Mouse (Mus musculus) small intestine, adult 2 months (tissue): ENCODE results near the gene Arid4b. TPM values are rescaled to one million over a fixed set of nuclear protein-coding genes. Genes with fewer than 3 reads are reported as not detected.

Experiments
- H3K27ac ChIP-seq: fragments of 200-500 bp; 2 replicates; pipeline ENCODE4 v1.5.1; 2012; ENCODE audit warnings: low read depth, low read length, control low read depth, inconsistent platforms; ENCODE audit not compliant: insufficient read depth
- H3K27me3 ChIP-seq: fragments of 200-500 bp; 2 replicates; pipeline ENCODE4 v1.6.1; 2012; ENCODE audit warnings: mild to moderate bottlenecking, moderate library complexity, low read length, inconsistent platforms; ENCODE audit not compliant: control insufficient read depth, insufficient read depth
- H3K36me3 ChIP-seq: fragments of 200-500 bp; 2 replicates; pipeline ENCODE4 v1.6.1; 2012; ENCODE audit warnings: mild to moderate bottlenecking, low read length, control low read depth, inconsistent platforms; ENCODE audit not compliant: control insufficient read depth, insufficient read depth
- H3K4me1 ChIP-seq: fragments of 200-500 bp; 2 replicates; pipeline ENCODE4 v1.6.1; 2012; ENCODE audit warnings: low read length, inconsistent platforms, mixed read lengths; ENCODE audit not compliant: control insufficient read depth, insufficient read depth, insufficient read length
- H3K4me3 ChIP-seq: fragments of 200-500 bp; 2 replicates; pipeline ENCODE4 v1.5.1; 2012; ENCODE audit warnings: low read depth, mild to moderate bottlenecking, control low read depth, inconsistent platforms, low read length, moderate library complexity
- CTCF ChIP-seq: fragments of 200-500 bp; IDR thresholded peaks from 2 replicates; pipeline ENCODE4 v1.5.1; 2012; ENCODE audit warnings: low read depth, mild to moderate bottlenecking, control low read depth, inconsistent platforms, low read length, moderate library complexity, mixed read lengths; ENCODE audit not compliant: insufficient replicate concordance, insufficient read length; ENCODE audit errors: extremely low read depth
- POLR2A ChIP-seq: fragments of 200-500 bp; IDR thresholded peaks from 2 replicates; pipeline ENCODE4 v1.6.1; 2012; ENCODE audit warnings: low read depth, mild to moderate bottlenecking, control low read depth, inconsistent platforms, low read length, moderate library complexity
- WGBS: fragments of 180-500 bp; shearing (Covaris S2); methylation state at CpG from one replicate; pipeline ENCODE4 v1.1.7; 2018; 5-methylcytosine and 5-hydroxymethylcytosine counted together
- polyA plus RNA-seq: library from polyadenylated mRNA; depleted of rRNA; stranded (reverse); fragments of >200 nt; gene quantifications from 2 replicates; pipeline ENCODE4 v1.2.3, GENCODE M21; 2012

Gene Arid4b
- polyA plus RNA-seq, 1 experiment: 2.9 TPM

- no peaks in the 10 kb centered on the region for H3K27me3 ChIP-seq
- H3K4me3 ChIP-seq: no peak overlapping the region
- WGBS: 93% methylated on average over 1 of the region's 1 CpGs
- TF ChIP-seq CTCF (no peak), POLR2A (no peak)
- H3K4me1 ChIP-seq: no peaks in the 10 kb centered on the region
- H3K27ac ChIP-seq: no peak overlapping the region
- no peaks in the 10 kb centered on the region for H3K36me3 ChIP-seq
Observed at GRCm38 (mm10) chr13:14074371-14074770, 11.3 kb downstream of the Arid4b start.

DNA sequence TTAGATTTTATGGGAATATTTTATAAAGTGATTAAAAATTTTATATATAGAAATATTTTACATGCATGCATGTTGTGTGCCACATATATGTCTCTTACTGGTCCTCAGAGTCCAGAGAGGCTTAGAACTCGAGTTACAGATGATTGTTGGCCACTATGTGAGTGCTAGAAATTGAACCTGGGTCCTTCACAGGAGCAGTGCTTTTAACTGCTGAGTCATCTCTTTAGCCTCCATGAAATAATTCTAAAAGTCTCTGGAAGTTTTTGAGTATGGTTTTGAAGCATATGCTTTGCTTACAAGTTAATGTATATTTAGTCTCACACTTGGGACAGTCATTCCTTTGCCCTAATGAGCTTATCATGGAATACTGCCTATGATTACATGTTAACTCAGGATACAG is 12.3 kb downstream of the Arid4b start:
- no peaks in the 10 kb centered on the region for H3K4me1 ChIP-seq
- H3K4me3 ChIP-seq: no peak overlapping the region
- H3K27me3 ChIP-seq: no peaks in the 10 kb centered on the region
- H3K36me3 ChIP-seq: no peaks in the 10 kb centered on the region
- H3K27ac ChIP-seq: no peak overlapping the region
- 70% methylated on average over 1 of the region's 1 CpGs for WGBS
- no peak for TF ChIP-seq POLR2A
- no peak for TF ChIP-seq CTCF

- TF ChIP-seq CTCF (no peak), POLR2A (no peak)
- H3K27ac ChIP-seq: no peak overlapping the region
- no peaks in the 10 kb centered on the region for H3K36me3 ChIP-seq
- no peaks in the 10 kb centered on the region for H3K27me3 ChIP-seq
- H3K4me3 ChIP-seq: no peak overlapping the region
- peaks cover 2% of the 10 kb centered on the region; the same call in 1 of the 2 replicates for H3K4me1 ChIP-seq
- 46% methylated on average over 1 of the region's 1 CpGs for WGBS
Observed at GRCm38 (mm10) chr13:14088669-14089068, 25.6 kb downstream of the Arid4b start.

- H3K4me3 ChIP-seq: no peak overlapping the region
- no peaks in the 10 kb centered on the region for H3K27me3 ChIP-seq
- 63% methylated on average over 1 of the region's 1 CpGs for WGBS
Observed at GRCm38 (mm10) chr13:14103026-14103425, 40.0 kb downstream of the Arid4b start.

DNA sequence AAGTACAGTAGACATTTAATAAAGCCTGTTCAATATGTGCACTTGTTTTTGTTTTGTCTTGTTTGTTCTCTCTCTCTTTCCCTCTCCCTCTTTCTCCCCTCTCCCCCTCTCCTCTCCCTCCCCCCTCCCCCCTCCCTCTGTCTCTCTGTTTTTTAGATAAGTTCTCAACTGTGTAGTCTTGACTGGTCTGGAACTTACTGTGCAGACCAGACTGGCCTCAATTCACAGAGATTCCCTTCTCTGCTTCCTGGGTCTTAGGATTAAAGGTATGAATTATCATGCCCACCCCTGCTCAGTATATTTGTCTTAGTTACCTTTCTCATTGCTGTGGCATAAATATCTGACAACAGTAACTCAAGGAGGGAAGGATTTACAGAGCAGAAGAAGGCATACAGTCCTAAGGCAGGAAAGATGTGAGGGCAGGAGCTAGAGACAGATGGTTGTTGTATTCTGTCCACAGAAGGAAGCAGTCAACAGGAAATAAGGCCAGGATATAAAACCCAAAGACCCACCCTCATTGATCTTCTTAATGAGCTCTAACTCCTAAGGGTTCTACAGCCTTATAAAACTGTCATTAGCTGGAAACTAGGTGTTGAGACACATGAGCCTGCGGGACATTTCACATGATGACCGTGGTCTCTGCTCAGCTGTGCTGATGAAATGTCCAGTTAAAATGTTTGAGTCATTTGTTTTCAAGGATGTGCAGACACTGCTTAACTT is 47.3 kb downstream of the Arid4b start:
- H3K36me3 ChIP-seq: no peaks in the 10 kb centered on the region
- 0 out of 2 replicates have a peak, but pooled peaks cover 1% of the 10 kb centered on the region for H3K4me1 ChIP-seq
- H3K27ac ChIP-seq: no peak overlapping the region
- H3K4me3 ChIP-seq: no peak overlapping the region
- TF ChIP-seq CTCF (no peak), POLR2A (no peak)
- 63% methylated on average over 2 of the region's 2 CpGs for WGBS
- no peaks in the 10 kb centered on the region for H3K27me3 ChIP-seq

More at GRCm38 (mm10) chr13:14103026-14103425, 40.0 kb downstream of the Arid4b start:
- H3K36me3 ChIP-seq: no peaks in the 10 kb centered on the region
- TF ChIP-seq CTCF: no peak
- no peak for TF ChIP-seq POLR2A
- H3K4me1 ChIP-seq: no peaks in the 10 kb centered on the region
- H3K27ac ChIP-seq: no peak overlapping the region

DNA sequence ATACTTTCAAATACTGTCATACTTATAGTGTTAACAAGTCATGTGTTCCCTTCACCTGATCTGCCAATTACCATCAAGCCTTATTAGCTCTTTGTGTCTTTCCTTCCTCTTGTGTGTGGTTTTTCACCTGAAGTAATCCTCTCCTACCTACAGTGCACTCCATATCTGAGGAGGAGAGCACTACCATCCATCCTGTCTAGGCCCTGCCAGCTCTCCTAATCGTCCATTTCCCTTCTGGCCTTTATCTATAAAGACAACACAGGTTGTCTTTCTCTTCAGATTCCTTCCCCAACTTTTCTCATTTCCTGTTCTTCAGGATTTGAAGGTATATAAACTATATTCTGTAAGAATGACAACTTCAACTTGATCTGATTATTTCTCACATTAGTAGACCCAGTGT is 48.1 kb downstream of the Arid4b start:
- H3K27ac ChIP-seq: no peak overlapping the region
- TF ChIP-seq CTCF (no peak), POLR2A (no peak)
- 0 out of 2 replicates have a peak, but pooled peaks cover 1% of the 10 kb centered on the region for H3K4me1 ChIP-seq
- H3K27me3 ChIP-seq: no peaks in the 10 kb centered on the region
- no peaks in the 10 kb centered on the region for H3K36me3 ChIP-seq
- 51% methylated on average over 1 of the region's 1 CpGs for WGBS
- H3K4me3 ChIP-seq: no peak overlapping the region

GRCm38 (mm10) chr13:14113746-14114528 is 50.9 kb downstream of the Arid4b start:
- TF ChIP-seq CTCF (no peak), POLR2A (no peak)
- 89% methylated on average over 4 of the region's 4 CpGs for WGBS

More at GRCm38 (mm10) chr13:14113746-14114528, 50.9 kb downstream of the Arid4b start:
- Histone ChIP-seq H3K27ac (no peak overlapping the region), H3K4me1 (0 out of 2 replicates have a peak, but pooled peaks cover 1% of the 10 kb centered on the region), H3K36me3 (no peaks in the 10 kb centered on the region), H3K4me3 (no peak overlapping the region), H3K27me3 (no peaks in the 10 kb centered on the region)
